Mouse (Mus musculus) thymus, adult 2 months (tissue): ENCODE data around the gene Ppp1r18. TPM values are rescaled to one million over a fixed set of nuclear protein-coding genes. Genes with fewer than 3 reads are reported as not detected.

Experiments
- DNase-seq: peaks from one replicate; pipeline ENCODE4 v3.0.0; 2021
- H3K27ac ChIP-seq: fragments of 200-500 bp; 2 replicates; pipeline ENCODE4 v1.5.1; 2012; ENCODE audit warnings: low read length, control low read depth; ENCODE audit not compliant: control insufficient read depth, insufficient read depth
- H3K27me3 ChIP-seq: fragments of 200-500 bp; 2 replicates; pipeline ENCODE4 v1.6.1; 2012; ENCODE audit warnings: mild to moderate bottlenecking, low read length, moderate library complexity, mixed read lengths; ENCODE audit not compliant: control insufficient read depth, insufficient read depth
- H3K36me3 ChIP-seq: fragments of 200-500 bp; 2 replicates; pipeline ENCODE4 v1.6.1; 2012; ENCODE audit warnings: mild to moderate bottlenecking, low read length, moderate library complexity; ENCODE audit not compliant: control insufficient read depth, insufficient read depth
- H3K4me1 ChIP-seq: fragments of 200-500 bp; replicated peaks from 2 replicates; pipeline ENCODE4 v1.6.1; 2012; ENCODE audit warnings: low read length; ENCODE audit not compliant: control insufficient read depth, insufficient read depth
- H3K4me3 ChIP-seq: fragments of 200-500 bp; 2 replicates; pipeline ENCODE4 v1.5.1; 2012; ENCODE audit warnings: mild to moderate bottlenecking, low read length, control low read depth, moderate library complexity; ENCODE audit not compliant: control insufficient read depth, insufficient read depth
- CTCF ChIP-seq: fragments of 200-500 bp; IDR thresholded peaks from 2 replicates; pipeline ENCODE4 v1.5.1; 2012; ENCODE audit warnings: mild to moderate bottlenecking, control low read depth, low read length, moderate library complexity, borderline replicate concordance; ENCODE audit not compliant: control insufficient read depth, poor library complexity, insufficient read depth; ENCODE audit errors: extremely low read depth
- POLR2A ChIP-seq: fragments of 200-500 bp; IDR thresholded peaks from 2 replicates; pipeline ENCODE4 v1.6.1; 2012; ENCODE audit warnings: mild to moderate bottlenecking, low read length, control low read depth, moderate library complexity; ENCODE audit not compliant: control insufficient read depth, poor library complexity, insufficient read depth; ENCODE audit errors: extremely low read depth
- WGBS: fragments of 180-500 bp; shearing (Covaris S2); methylation state at CpG from one replicate; pipeline ENCODE4 v1.1.7; 2018; 5-methylcytosine and 5-hydroxymethylcytosine counted together
- polyA plus RNA-seq: library from polyadenylated mRNA; depleted of rRNA; stranded (reverse); fragments of >200 nt; gene quantifications from 2 replicates; pipeline ENCODE4 v1.2.3, GENCODE M21; 2012; rRNA removed

Gene Ppp1r18
- polyA plus RNA-seq, result 174 and 176 TPM in 2 replicates

GRCm38 (mm10) chr17:35865481-35866280, at the start of gene Ppp1r18:
TSS of gene Ppp1r18 (plus strand) at chr17:35865593.
- 2% methylated on average over 48 of the region's 48 CpGs for WGBS
- TF ChIP-seq CTCF, result peak; percentile 17; the same call in 1 of the 2 replicates
- TF ChIP-seq POLR2A, result no peak; the same call in 1 of the 2 replicates
- Histone ChIP-seq H3K4me1 (peaks cover 35% of the 10 kb centered on the region), H3K4me3 (peak within 1 kb of the TSS; percentile 96), H3K27me3 (no peaks in the 10 kb centered on the region), H3K36me3 (no peaks in the 10 kb centered on the region), H3K27ac (peak within 1 kb of the TSS; percentile 36; the same call in 1 of the 2 replicates)
- DNase-seq, result peak; percentile 43

- H3K4me1 ChIP-seq, result peaks cover 4% of the 10 kb centered on the region
Measured at GRCm38 (mm10) chr17:35815836-35816235, 49.6 kb upstream of the Ppp1r18 start.

GRCm38 (mm10) chr17:35816686-35817085, 48.7 kb upstream of the Ppp1r18 start:
- no peak for TF ChIP-seq CTCF
- no peak for TF ChIP-seq POLR2A
- Histone ChIP-seq H3K27ac (no peak overlapping the region), H3K27me3 (peaks cover 3% of the 10 kb centered on the region; the same call in 1 of the 2 replicates), H3K4me1 (peaks cover 12% of the 10 kb centered on the region), H3K36me3 (no peaks in the 10 kb centered on the region), H3K4me3 (no peak overlapping the region)
- 91% methylated on average over 8 of the region's 14 CpGs for whole genome bisulfite sequencing
- no peak for DNase-seq

More at GRCm38 (mm10) chr17:35815836-35816235, 49.6 kb upstream of the Ppp1r18 start:
- Histone ChIP-seq H3K36me3 (no peaks in the 10 kb centered on the region), H3K27ac (no peak overlapping the region), H3K4me3 (no peak overlapping the region), H3K27me3 (no peaks in the 10 kb centered on the region; the same call in 1 of the 2 replicates)
- WGBS, result 89% methylated on average over 7 of the region's 7 CpGs
- no peak for DNase-seq
- no peak for TF ChIP-seq CTCF
- TF ChIP-seq POLR2A, result no peak

- WGBS, result 97% methylated on average over 10 of the region's 10 CpGs
- H3K4me1 ChIP-seq, result peaks cover 18% of the 10 kb centered on the region
Measured at GRCm38 (mm10) chr17:35817226-35817625, 48.2 kb upstream of the Ppp1r18 start.

GRCm38 (mm10) chr17:35820111-35820510, 45.3 kb upstream of the Ppp1r18 start:
- Histone ChIP-seq H3K27ac (no peak overlapping the region), H3K27me3 (peaks cover 8% of the 10 kb centered on the region; the same call in 1 of the 2 replicates), H3K36me3 (no peaks in the 10 kb centered on the region), H3K4me3 (no peak overlapping the region), H3K4me1 (peaks cover 32% of the 10 kb centered on the region)
- no peak for TF ChIP-seq CTCF
- WGBS, result 76% methylated on average over 5 of the region's 5 CpGs
- DNase-seq, result no peak

More at GRCm38 (mm10) chr17:35817226-35817625, 48.2 kb upstream of the Ppp1r18 start:
- Histone ChIP-seq H3K36me3 (no peaks in the 10 kb centered on the region), H3K27ac (no peak overlapping the region), H3K27me3 (peaks cover 8% of the 10 kb centered on the region; the same call in 1 of the 2 replicates), H3K4me3 (no peak overlapping the region)
- no peak for TF ChIP-seq CTCF
- TF ChIP-seq POLR2A, result no peak
- DNase-seq, result no peak

- H3K4me1 ChIP-seq, result peaks cover 32% of the 10 kb centered on the region
- WGBS, result under 1% methylated on average over 62 of the region's 62 CpGs
- TF ChIP-seq CTCF (no peak), POLR2A (no peak)
- H3K27ac ChIP-seq, result no peak within 1 kb of the TSS
- no peaks in the 10 kb centered on the region for H3K36me3 ChIP-seq
- peak; percentile 38 for DNase-seq
- H3K4me3 ChIP-seq, result peak within 1 kb of the TSS; percentile 78
- H3K27me3 ChIP-seq, result peaks cover 8% of the 10 kb centered on the region; the same call in 1 of the 2 replicates
Measured at GRCm38 (mm10) chr17:35821439-35822430, 43.7 kb upstream of the Ppp1r18 start, which contains the start of gene Ier3. TSS of gene Ier3 (plus strand) at chr17:35821684.
